Mouse (Mus musculus): ENCODE data around the gene Snx29. TPM values are rescaled to one million over a fixed set of nuclear protein-coding genes. Genes with fewer than 3 reads are reported as not detected.

The Snx29 gene
- total and polyA plus RNA-seq, 2 experiments, result 2.0 to 10.3 TPM

- H3K27ac ChIP-seq (replicated peaks; ENCODE audit: insufficient read depth, low read depth, low read length), result no peak overlapping the region
- 59% methylated on average over 4 of the region's 4 CpGs for WGBS
- H3K27me3 ChIP-seq (ENCODE audit: control insufficient read depth, insufficient read depth, low read length), result no peaks in the 10 kb centered on the region
- DNase-seq (ENCODE audit: extremely low read depth, low read depth, low spot score), result peak; percentile 19
- H3K4me3 ChIP-seq (ENCODE audit: insufficient read depth, low read depth, low read length), result no peak overlapping the region
- H3K36me3 ChIP-seq (ENCODE audit: control insufficient read depth, insufficient read depth, low read length), result peaks cover 1% of the 10 kb centered on the region; the same call in 1 of the 2 replicates
- TF ChIP-seq POLR2A (IDR thresholded peaks at IDR 0.05; ENCODE audit: extremely low read depth, insufficient read depth, low read length) (no peak), CTCF (IDR thresholded peaks at IDR 0.05; ENCODE audit: low read depth, low read length) (peak; percentile 70)
- H3K9ac ChIP-seq (ENCODE audit: low read depth, low read length), result no peak overlapping the region
- no peaks in the 10 kb centered on the region for H3K4me1 ChIP-seq (ENCODE audit: control insufficient read depth, insufficient read depth, low read length)
- H3K79me2 ChIP-seq (ENCODE audit: control insufficient read depth, insufficient read depth, low read length), result no peaks in the 10 kb centered on the region
Observed at GRCm38 (mm10) chr16:11579676-11580098, 257.0 kb downstream of the Snx29 start.

GRCm38 (mm10) chr16:11583941-11584639 lies 261.4 kb downstream of the Snx29 start:
- Histone ChIP-seq H3K27ac (replicated peaks; ENCODE audit: insufficient read depth, low read depth, low read length) (no peak overlapping the region), H3K36me3 (ENCODE audit: control insufficient read depth, insufficient read depth, low read length) (peaks cover 1% of the 10 kb centered on the region; the same call in 1 of the 2 replicates), H3K4me3 (ENCODE audit: insufficient read depth, low read depth, low read length) (no peak overlapping the region), H3K79me2 (ENCODE audit: control insufficient read depth, insufficient read depth, low read length) (no peaks in the 10 kb centered on the region), H3K9ac (ENCODE audit: low read depth, low read length) (no peak overlapping the region), H3K27me3 (ENCODE audit: control insufficient read depth, insufficient read depth, low read length) (no peaks in the 10 kb centered on the region), H3K4me1 (ENCODE audit: control insufficient read depth, insufficient read depth, low read length) (peaks cover 6% of the 10 kb centered on the region)
- 96% methylated on average over 8 of the region's 8 CpGs for WGBS
- no peak for DNase-seq (ENCODE audit: extremely low read depth, low read depth, low spot score)
- TF ChIP-seq POLR2A (IDR thresholded peaks at IDR 0.05; ENCODE audit: extremely low read depth, insufficient read depth, low read length) (no peak), CTCF (IDR thresholded peaks at IDR 0.05; ENCODE audit: low read depth, low read length) (no peak)

- H3K4me1 ChIP-seq (ENCODE audit: control insufficient read depth, insufficient read depth, low read length), result peaks cover 17% of the 10 kb centered on the region
- no peaks in the 10 kb centered on the region for H3K79me2 ChIP-seq (ENCODE audit: control insufficient read depth, insufficient read depth, low read length)
- no peak overlapping the region for H3K9ac ChIP-seq (ENCODE audit: low read depth, low read length)
- H3K36me3 ChIP-seq (ENCODE audit: control insufficient read depth, insufficient read depth, low read length), result peaks cover 6% of the 10 kb centered on the region; the same call in 1 of the 2 replicates
- DNase-seq (ENCODE audit: extremely low read depth, low read depth, low spot score), result no peak
- H3K27me3 ChIP-seq (ENCODE audit: control insufficient read depth, insufficient read depth, low read length), result no peaks in the 10 kb centered on the region
- peak overlapping the region; percentile 14; the same call in 1 of the 2 replicates for H3K27ac ChIP-seq (replicated peaks; ENCODE audit: insufficient read depth, low read depth, low read length)
- H3K4me3 ChIP-seq (ENCODE audit: insufficient read depth, low read depth, low read length), result no peak overlapping the region
- TF ChIP-seq POLR2A (IDR thresholded peaks at IDR 0.05; ENCODE audit: extremely low read depth, insufficient read depth, low read length) (no peak), CTCF (IDR thresholded peaks at IDR 0.05; ENCODE audit: low read depth, low read length) (no peak)
Observed at GRCm38 (mm10) chr16:11588689-11589088, 266.0 kb downstream of the Snx29 start.

- H3K9ac ChIP-seq (ENCODE audit: low read depth, low read length), result no peak overlapping the region
- H3K4me3 ChIP-seq (ENCODE audit: insufficient read depth, low read depth, low read length), result no peak overlapping the region
- H3K27ac ChIP-seq (replicated peaks; ENCODE audit: insufficient read depth, low read depth, low read length), result peak overlapping the region; percentile 27
- TF ChIP-seq CTCF (IDR thresholded peaks at IDR 0.05; ENCODE audit: low read depth, low read length), result no peak
- TF ChIP-seq POLR2A (IDR thresholded peaks at IDR 0.05; ENCODE audit: extremely low read depth, insufficient read depth, low read length), result no peak
- H3K79me2 ChIP-seq (ENCODE audit: control insufficient read depth, insufficient read depth, low read length), result no peaks in the 10 kb centered on the region
- no peaks in the 10 kb centered on the region for H3K27me3 ChIP-seq (ENCODE audit: control insufficient read depth, insufficient read depth, low read length)
- H3K4me1 ChIP-seq (ENCODE audit: control insufficient read depth, insufficient read depth, low read length), result peaks cover 17% of the 10 kb centered on the region
- peaks cover 6% of the 10 kb centered on the region; the same call in 1 of the 2 replicates for H3K36me3 ChIP-seq (ENCODE audit: control insufficient read depth, insufficient read depth, low read length)
- WGBS, result 10% methylated on average over 2 of the region's 2 CpGs
- peak; percentile 73 for DNase-seq (ENCODE audit: extremely low read depth, low read depth, low spot score)
Observed at GRCm38 (mm10) chr16:11589336-11589735, 266.6 kb downstream of the Snx29 start.

- DNase-seq (ENCODE audit: extremely low read depth, low read depth, low spot score), result peak; percentile 81
- Histone ChIP-seq H3K27me3 (ENCODE audit: control insufficient read depth, insufficient read depth, low read length) (no peaks in the 10 kb centered on the region), H3K27ac (replicated peaks; ENCODE audit: insufficient read depth, low read depth, low read length) (peak overlapping the region; percentile 27), H3K79me2 (ENCODE audit: control insufficient read depth, insufficient read depth, low read length) (no peaks in the 10 kb centered on the region), H3K36me3 (ENCODE audit: control insufficient read depth, insufficient read depth, low read length) (peaks cover 7% of the 10 kb centered on the region; the same call in 1 of the 2 replicates), H3K4me3 (ENCODE audit: insufficient read depth, low read depth, low read length) (no peak overlapping the region), H3K9ac (ENCODE audit: low read depth, low read length) (no peak overlapping the region), H3K4me1 (ENCODE audit: control insufficient read depth, insufficient read depth, low read length) (peaks cover 17% of the 10 kb centered on the region)
- 71% methylated on average over 10 of the region's 10 CpGs for WGBS
- no peak for TF ChIP-seq POLR2A (IDR thresholded peaks at IDR 0.05; ENCODE audit: extremely low read depth, insufficient read depth, low read length)
- TF ChIP-seq CTCF (IDR thresholded peaks at IDR 0.05; ENCODE audit: low read depth, low read length), result no peak
Observed at GRCm38 (mm10) chr16:11589782-11590695, 267.3 kb downstream of the Snx29 start.
